Mouse (Mus musculus): ENCODE measurements around the gene Pan2.

The Pan2 gene

DNA sequence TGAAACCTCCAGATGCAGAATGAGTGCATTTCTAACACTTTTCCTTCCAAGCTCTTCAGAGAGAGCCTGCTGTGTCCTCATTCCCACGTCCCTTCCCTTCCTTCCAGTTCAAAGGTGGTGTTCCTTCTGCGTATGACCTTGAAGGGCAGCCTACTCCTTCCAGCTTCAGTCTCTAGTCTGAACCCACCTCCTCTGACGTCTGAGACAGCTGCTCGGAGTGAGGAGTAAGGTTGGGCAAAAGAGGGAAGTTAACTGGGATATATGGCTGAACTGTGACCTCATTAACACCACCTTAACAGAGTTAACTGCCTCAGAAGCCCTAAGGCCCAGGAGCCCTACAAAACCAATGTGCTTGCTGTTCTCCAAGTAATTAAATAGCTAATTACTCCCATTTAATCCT, 67.5 kb downstream of the Pan2 start:
- no peak for DNase-seq (ENCODE audit: extremely low read depth, insufficient read length, low spot score)
